Mouse (Mus musculus): ENCODE results near the gene Cfd. TPM values are rescaled to one million over a fixed set of nuclear protein-coding genes. Genes with fewer than 3 reads are reported as not detected.

Gene Cfd
- total and polyA plus RNA-seq, 3 experiments, result 0.26 TPM; not detected in 2

DNA sequence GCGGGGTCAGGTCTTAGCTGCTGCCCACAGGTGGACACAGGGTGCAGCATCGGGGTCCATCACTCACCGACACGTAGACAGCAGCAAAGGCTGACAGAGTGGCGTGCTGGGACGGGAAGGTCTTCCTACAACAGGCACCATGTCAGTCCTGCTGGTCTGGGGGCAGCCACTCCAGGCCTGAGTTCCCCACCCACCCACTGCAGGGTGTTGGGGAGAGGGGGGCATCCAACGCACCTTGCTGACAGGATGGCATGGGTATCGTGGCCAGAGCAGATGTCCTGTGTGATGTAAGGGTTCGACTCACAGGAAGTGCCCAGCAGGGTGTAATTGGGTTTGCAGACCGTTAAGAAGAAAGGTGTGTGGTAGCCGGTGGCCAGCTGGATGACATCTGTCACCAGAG lies 24.1 kb upstream of the Cfd start:
- H3K36me3 ChIP-seq (replicated peaks in 1 of 2; ENCODE audit: control insufficient read depth in 1 of 2, insufficient read depth in 1 of 2, low read length in 1 of 2), result peaks cover 30 to 54% of the 10 kb centered on the region in 2 experiments
- H3K4me1 ChIP-seq (ENCODE audit: control insufficient read depth in 1 of 2, insufficient read depth in 2 of 2), result peaks cover 0 to 5% of the 10 kb centered on the region in 2 experiments; a peak in 1 of 4 replicates
- H3K9me3 ChIP-seq (replicated peaks; ENCODE audit: low read length), result no peaks in the 10 kb centered on the region
- in situ Hi-C loops (cut with MboI; ENCODE audit: low pct_ligation_motif_present, low pct_unique_long_range_greater_than_20kb, low sequenced_read_pairs), result no loop called here
- dilution Hi-C loops (cut with MboI; ENCODE audit: extremely low pct_ligation_motif_present, extremely low pct_unique_long_range_greater_than_20kb, low sequenced_read_pairs), result no loop called here
- no peak overlapping the region for H3K27ac ChIP-seq (ENCODE audit: insufficient read depth, low read depth)
- no peaks in the 10 kb centered on the region for H3K27me3 ChIP-seq (replicated peaks)
- no peak overlapping the region for H3K4me3 ChIP-seq (replicated peaks in 1 of 3; ENCODE audit: low read depth in 2 of 3, low read length in 2 of 3, poor library complexity in 1 of 3)
- TF ChIP-seq CHD2 (IDR thresholded peaks at IDR 0.05; ENCODE audit: low read length) (no peak), E2F4 (IDR thresholded peaks at IDR 0.05; ENCODE audit: insufficient replicate concordance, low read depth, low read length) (no peak)
- H3K4me2 ChIP-seq (ENCODE audit: insufficient read depth, low read depth, poor library complexity, severe bottlenecking), result no peak overlapping the region
- peaks cover 3% of the 10 kb centered on the region for H3K79me2 ChIP-seq (replicated peaks; ENCODE audit: control insufficient read depth, extremely low read depth, insufficient read depth, poor library complexity, severe bottlenecking)
- no peak for DNase-seq (ENCODE audit: extremely low read depth)
- H3K9ac ChIP-seq (ENCODE audit: insufficient read depth, low read depth), result no peak overlapping the region

DNA sequence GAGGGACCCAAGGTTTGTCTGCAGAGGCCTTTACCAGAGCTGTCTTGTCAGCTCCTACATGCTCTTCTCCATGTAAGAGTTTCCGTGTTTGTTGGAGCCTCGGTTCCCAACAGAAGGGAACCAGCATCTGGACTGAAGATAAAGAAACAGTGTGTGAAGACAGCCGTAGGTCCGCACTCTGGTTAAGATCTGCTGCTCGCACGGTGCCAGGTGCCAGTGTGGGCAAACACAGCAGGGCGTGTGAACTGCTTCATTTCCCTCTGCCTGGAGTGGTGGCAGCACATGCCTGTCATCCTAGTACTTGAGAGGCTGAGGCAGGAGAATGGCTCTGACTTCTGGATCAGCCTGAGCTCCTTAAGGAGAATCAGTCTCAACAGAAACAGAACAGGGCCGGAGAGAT lies 18.8 kb upstream of the Cfd start:
- Histone ChIP-seq H3K36me3 (replicated peaks in 1 of 2; ENCODE audit: control insufficient read depth in 1 of 2, insufficient read depth in 1 of 2, low read length in 1 of 2) (peaks cover 0 to 10% of the 10 kb centered on the region in 2 experiments), H3K4me2 (ENCODE audit: insufficient read depth, low read depth, poor library complexity, severe bottlenecking) (no peak overlapping the region), H3K9me3 (replicated peaks; ENCODE audit: low read length) (no peaks in the 10 kb centered on the region), H3K4me3 (replicated peaks in 1 of 3; ENCODE audit: low read depth in 2 of 3, low read length in 2 of 3, poor library complexity in 1 of 3) (no peak overlapping the region), H3K27ac (ENCODE audit: insufficient read depth, low read depth) (no peak overlapping the region), H3K27me3 (replicated peaks) (no peaks in the 10 kb centered on the region), H3K79me2 (replicated peaks; ENCODE audit: control insufficient read depth, extremely low read depth, insufficient read depth, poor library complexity, severe bottlenecking) (no peaks in the 10 kb centered on the region), H3K9ac (ENCODE audit: insufficient read depth, low read depth) (no peak overlapping the region), H3K4me1 (ENCODE audit: control insufficient read depth in 1 of 2, insufficient read depth in 2 of 2) (peaks cover 4 to 10% of the 10 kb centered on the region in 2 experiments)
- DNase-seq (ENCODE audit: extremely low read depth), result no peak
- TF ChIP-seq RCOR1 (conservative IDR thresholded peaks at IDR 0.05; ENCODE audit: low read depth, low read length), result no peak
- no peak for TF ChIP-seq TBP (conservative IDR thresholded peaks at IDR 0.05; ENCODE audit: low read depth, low read length)
- TF ChIP-seq NELFE (IDR thresholded peaks at IDR 0.05; ENCODE audit: low read depth, low read length), result no peak
- TF ChIP-seq KAT2A (IDR thresholded peaks at IDR 0.05; ENCODE audit: insufficient replicate concordance, low read length), result no peak
- TF ChIP-seq MAFK (IDR thresholded peaks at IDR 0.05; ENCODE audit: insufficient replicate concordance, low read length), result no peak
- no peak for TF ChIP-seq E2F4 (IDR thresholded peaks at IDR 0.05; ENCODE audit: insufficient replicate concordance, low read depth, low read length)
- dilution Hi-C loops (cut with MboI; ENCODE audit: extremely low pct_ligation_motif_present, extremely low pct_unique_long_range_greater_than_20kb, low sequenced_read_pairs) (no loop called here), in situ Hi-C loops (cut with MboI; ENCODE audit: low pct_ligation_motif_present, low pct_unique_long_range_greater_than_20kb, low sequenced_read_pairs) (no loop called here)

DNA sequence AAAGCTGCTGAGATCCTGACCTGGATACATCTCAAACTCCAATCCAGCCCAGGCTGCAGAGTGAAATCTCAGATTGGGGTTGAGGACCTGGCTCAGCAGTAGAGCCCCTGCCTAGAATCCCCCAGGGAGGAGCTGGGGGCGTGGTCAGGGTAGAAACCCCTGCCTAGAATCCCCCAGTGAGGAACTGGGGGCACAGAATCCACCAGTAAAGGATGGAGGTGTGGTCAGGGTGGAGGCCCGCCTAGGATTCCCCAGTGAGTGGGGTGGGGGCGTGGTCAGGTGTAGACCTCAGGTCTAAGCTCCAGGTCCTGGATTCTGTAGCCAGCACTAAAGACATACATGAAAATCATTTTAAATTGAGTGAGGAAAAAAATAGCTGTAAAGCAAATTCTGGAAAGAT lies 17.8 kb upstream of the Cfd start:
- in situ Hi-C loops (cut with MboI; ENCODE audit: low pct_ligation_motif_present, low pct_unique_long_range_greater_than_20kb, low sequenced_read_pairs) (no loop called here), dilution Hi-C loops (cut with MboI; ENCODE audit: extremely low pct_ligation_motif_present, extremely low pct_unique_long_range_greater_than_20kb, low sequenced_read_pairs) (no loop called here)
- no peak for TF ChIP-seq MAX (IDR thresholded peaks at IDR 0.05; ENCODE audit: low read length)
- no peak for TF ChIP-seq JUN (IDR thresholded peaks at IDR 0.05; ENCODE audit: insufficient read depth, low read depth, low read length)
- TF ChIP-seq MAFK (IDR thresholded peaks at IDR 0.05; ENCODE audit: insufficient replicate concordance, low read length), result no peak
- TF ChIP-seq POLR2A (IDR thresholded peaks at IDR 0.05; ENCODE audit: low read depth, low read length), result no peak
- no peak for TF ChIP-seq KAT2A (IDR thresholded peaks at IDR 0.05; ENCODE audit: insufficient replicate concordance, low read length)
- TF ChIP-seq USF2 (conservative IDR thresholded peaks at IDR 0.05; ENCODE audit: low read depth, low read length), result no peak
- no peak for TF ChIP-seq ETS1 (conservative IDR thresholded peaks at IDR 0.05; ENCODE audit: low read depth, low read length)
- TF ChIP-seq HCFC1 (IDR thresholded peaks at IDR 0.05; ENCODE audit: low read depth, low read length), result no peak
- no peak for TF ChIP-seq UBTF (IDR thresholded peaks at IDR 0.05; ENCODE audit: low read depth, low read length)
- no peak overlapping the region for H3K4me3 ChIP-seq (replicated peaks in 1 of 3; ENCODE audit: low read depth in 2 of 3, low read length in 2 of 3, poor library complexity in 1 of 3)
- no peak for DNase-seq (ENCODE audit: extremely low read depth)
- H3K4me2 ChIP-seq (ENCODE audit: insufficient read depth, low read depth, poor library complexity, severe bottlenecking), result no peak overlapping the region
- H3K9me3 ChIP-seq (replicated peaks; ENCODE audit: low read length), result no peaks in the 10 kb centered on the region
- H3K36me3 ChIP-seq (replicated peaks in 1 of 2; ENCODE audit: control insufficient read depth in 1 of 2, insufficient read depth in 1 of 2, low read length in 1 of 2), result peaks cover 0 to 4% of the 10 kb centered on the region in 2 experiments
- H3K9ac ChIP-seq (ENCODE audit: insufficient read depth, low read depth), result no peak overlapping the region
- no peaks in the 10 kb centered on the region for H3K79me2 ChIP-seq (replicated peaks; ENCODE audit: control insufficient read depth, extremely low read depth, insufficient read depth, poor library complexity, severe bottlenecking)
- H3K27ac ChIP-seq (ENCODE audit: insufficient read depth, low read depth), result no peak overlapping the region
- H3K27me3 ChIP-seq (replicated peaks), result no peaks in the 10 kb centered on the region
- peaks cover 10 to 20% of the 10 kb centered on the region in 2 experiments for H3K4me1 ChIP-seq (ENCODE audit: control insufficient read depth in 1 of 2, insufficient read depth in 2 of 2)
